Mouse (Mus musculus) inflammation-experienced regulatory T-cells, adult 6 months (primary cell): ENCODE measurements around the gene Mafb. TPM values are rescaled to one million over a fixed set of nuclear protein-coding genes. Genes with fewer than 3 reads are reported as not detected.

Source experiments
- ATAC-seq: one replicate; pipeline ENCODE4 v1.8.0; 2017
- polyA plus RNA-seq, 3 experiments: library from polyadenylated mRNA; unstranded; fragments of 100-300 nt; shearing (Covaris generic); gene quantifications; one replicate each; pipeline ENCODE4 v1.2.1; 2017

Gene Mafb
- polyA plus RNA-seq, 3 experiments from 2014 or later, result not detected

- ATAC-seq, result no peak
These were observed 41.7 kb downstream of the Mafb start for GRCm38 (mm10) chr2:160325105-160325644.

GRCm38 (mm10) chr2:160321829-160322228 lies 45.0 kb downstream of the Mafb start:
- no peak for ATAC-seq

GRCm38 (mm10) chr2:160318255-160318654 lies 48.6 kb downstream of the Mafb start:
- no peak for ATAC-seq

Other genes with a start within 250 kb of the Mafb start
- gene Gm826, start 32.9 kb downstream of the Mafb start, polyA plus RNA-seq, result not detected